1 mouse cellular context compared by ENCODE assay signal in the genomic region with DNA sequence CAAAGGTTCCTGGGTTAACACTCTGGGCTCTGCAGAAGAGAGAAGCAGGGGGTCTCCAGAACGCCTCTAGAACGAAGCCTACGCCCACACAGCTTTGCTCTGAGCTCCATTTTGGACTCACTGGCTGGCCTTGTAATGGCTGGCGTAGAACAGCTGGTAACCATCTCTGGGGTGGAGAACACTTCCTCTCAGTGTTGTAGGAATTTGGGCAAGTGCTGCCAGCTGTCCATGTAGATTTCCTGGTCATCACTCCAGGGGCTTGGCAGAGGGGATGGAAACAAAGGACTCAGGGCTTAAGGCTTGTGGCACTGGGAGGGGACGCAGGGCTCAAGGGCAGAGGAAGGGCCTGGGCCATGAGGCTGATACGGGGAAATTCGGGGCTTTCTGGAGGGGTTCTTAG.
A peak's percentile ranks its signal among the peaks of the same experiment; 100 is the strongest.
TF ChIP-seq lines count a peak whose summit lies in the region.

No protein-coding gene starts in this region.

TF ChIP-seq in myocyte, 11 proteins besides CTCF, POLR2A, EP300 and RAD21 (continued from another document):
- TF ChIP-seq MYOD1 (IDR thresholded peaks at IDR 0.05; ENCODE audit: control insufficient read depth in 1 of 3, insufficient read length in 2 of 3, low read depth in 2 of 3) (peak in 2 of 3 experiments; percentile 78 to 79), SRF (IDR thresholded peaks at IDR 0.05; ENCODE audit: control insufficient read depth, insufficient read length, low read depth) (no peak), USF1 (IDR thresholded peaks at IDR 0.05; ENCODE audit: low read depth) (no peak), POLR2AphosphoS2 (IDR thresholded peaks at IDR 0.05; ENCODE audit: insufficient read length, low read depth) (no peak), MYOG (IDR thresholded peaks at IDR 0.05; ENCODE audit: control insufficient read depth in 1 of 3, insufficient read depth in 1 of 3, insufficient read length in 2 of 3, low read depth in 2 of 3) (peak; percentile 48 to 81 (median 52)), TCF12 (IDR thresholded peaks at IDR 0.05; ENCODE audit: insufficient read depth, poor library complexity, severe bottlenecking) (peak; percentile 45)
